Mouse (Mus musculus): ENCODE measurements at regions not wholly inside any gene's neighbourhood (a gene's known extent, or its start where the extent isn't known, plus 50 kb on each side); places are given as distances from the start of the nearest gene placed in this dataset.
"Not testable (repeated sequence)": the region's sequence is repeated elsewhere in the genome, so short reads cannot be mapped to it uniquely, and the experiment has no call there.

DNA sequence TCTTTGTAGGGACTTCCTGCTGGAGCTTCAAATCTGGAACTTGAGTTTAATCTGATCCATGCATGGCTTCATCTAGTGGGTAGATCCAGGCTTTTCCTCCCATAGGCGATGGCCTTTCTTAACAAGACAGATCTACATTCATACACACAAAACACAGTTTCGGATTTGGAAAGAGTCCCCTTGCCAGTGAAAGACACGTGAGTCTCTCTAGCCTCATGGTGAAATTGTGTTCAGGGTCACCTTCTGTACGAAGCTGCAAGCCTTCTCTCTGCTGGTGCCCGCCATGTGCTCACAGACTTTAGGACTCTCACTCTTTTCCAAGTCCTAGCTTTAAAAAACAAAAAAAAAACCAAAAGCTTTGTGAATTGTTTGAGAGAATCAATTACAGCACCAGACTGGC is 51.4 kb upstream of the Dlx2 start:
- no peak for DNase-seq (ENCODE audit: low spot score)

DNA sequence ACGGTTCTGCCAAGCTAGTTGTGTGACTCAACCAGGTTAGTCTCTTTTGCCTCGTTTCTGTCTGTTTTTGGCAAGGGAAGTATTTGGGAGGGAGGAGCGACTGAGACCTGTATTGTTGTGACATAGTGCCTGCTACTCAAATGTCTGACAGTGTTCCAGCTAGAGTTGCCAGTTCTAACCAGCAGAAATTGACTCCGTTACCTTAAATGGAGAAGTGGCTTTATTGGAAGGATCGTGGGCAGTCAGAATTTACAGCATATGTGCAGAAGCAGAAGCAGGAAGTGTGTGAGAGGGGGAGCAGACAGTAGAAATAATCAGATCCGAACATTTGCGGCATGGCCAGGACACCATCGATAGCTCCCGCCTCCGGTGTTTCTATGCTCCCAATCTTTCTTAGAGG is 51.8 kb upstream of the Dlx2 start:
- DNase-seq (ENCODE audit: low spot score), result no peak

DNA sequence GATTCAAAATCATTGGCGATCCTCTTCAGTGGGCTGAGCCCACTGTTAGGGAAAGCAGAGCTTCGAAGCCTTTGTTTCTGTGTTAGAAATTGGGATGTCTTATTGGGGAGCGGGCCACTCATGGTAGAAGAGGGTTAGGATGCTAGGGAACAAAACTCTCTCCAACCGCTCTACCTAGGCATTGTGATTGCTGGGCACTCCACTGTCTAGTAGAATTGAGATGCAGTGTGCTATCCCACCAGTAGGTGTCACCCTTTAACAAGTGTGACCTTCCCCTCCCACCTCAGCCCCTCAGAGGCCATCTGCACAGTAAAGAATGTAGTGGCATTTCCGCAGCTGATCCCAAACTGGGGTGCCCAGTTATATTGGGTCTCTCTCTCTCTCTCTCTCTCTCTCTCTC is 52.2 kb upstream of the Dlx2 start:
- DNase-seq (ENCODE audit: low spot score), result peak; percentile 27

DNA sequence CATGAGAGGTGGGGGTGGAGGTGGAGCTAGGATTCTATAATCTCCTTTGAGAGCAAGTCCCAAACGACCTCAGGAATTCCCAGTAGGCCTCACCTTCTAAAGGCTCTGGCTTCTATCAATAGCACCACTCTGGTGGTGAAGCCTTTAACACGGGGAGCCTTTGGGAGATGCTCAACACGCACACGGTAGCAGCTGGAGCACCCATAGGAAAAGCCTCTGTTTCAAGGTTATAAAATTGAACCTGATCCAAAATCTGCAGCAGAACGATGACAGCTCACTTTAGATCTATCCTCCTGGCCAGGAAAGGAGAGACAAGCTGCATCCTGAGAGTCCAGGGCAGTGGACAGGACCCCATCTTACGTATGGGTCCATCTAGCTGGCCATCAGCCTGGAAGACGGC is 53.7 kb upstream of the Dlx2 start:
- no peak for DNase-seq (ENCODE audit: low spot score)

DNA sequence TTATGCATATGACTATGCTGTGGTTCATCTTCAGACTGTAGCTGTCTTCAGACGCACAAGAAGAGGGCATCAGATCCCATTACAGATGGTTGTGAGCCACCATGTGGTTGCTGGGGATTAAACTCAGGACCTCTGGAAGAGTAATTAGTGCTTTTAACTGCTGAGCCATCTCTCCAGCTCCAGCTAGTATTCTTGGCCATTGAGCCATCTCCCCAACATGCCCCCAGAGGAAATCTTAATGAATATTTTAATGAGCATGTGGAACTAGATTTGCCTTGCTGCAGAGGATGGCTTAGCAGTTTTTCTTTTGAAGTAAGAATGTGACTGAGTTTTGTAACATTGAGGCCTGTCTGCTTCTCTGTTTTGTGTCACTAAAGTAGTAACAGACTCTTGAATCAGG is 54.4 kb upstream of the Dlx2 start:
- DNase-seq (ENCODE audit: low spot score), result no peak

DNA sequence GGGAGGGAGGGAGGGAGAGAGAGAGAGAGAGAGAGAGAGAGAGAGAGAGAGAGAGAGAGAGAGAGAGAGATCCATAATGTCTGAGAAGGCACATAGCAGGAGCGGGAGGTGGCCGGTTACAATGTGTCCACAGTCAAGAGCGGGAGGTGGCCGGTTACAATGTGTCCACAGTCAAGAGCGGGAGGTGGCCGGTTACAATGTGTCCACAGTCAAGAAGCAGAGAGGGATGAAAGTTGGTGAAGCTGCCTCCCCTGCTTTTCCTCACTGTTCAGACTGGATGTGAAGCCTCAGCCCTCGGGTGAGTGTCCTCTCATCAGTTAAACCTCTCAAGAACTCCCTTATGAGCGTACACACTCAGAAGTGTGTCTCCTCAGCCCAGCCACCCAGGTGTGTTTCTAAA is 57.2 kb upstream of the Dlx2 start:
- DNase-seq (ENCODE audit: low spot score), result not testable (repeated sequence)

DNA sequence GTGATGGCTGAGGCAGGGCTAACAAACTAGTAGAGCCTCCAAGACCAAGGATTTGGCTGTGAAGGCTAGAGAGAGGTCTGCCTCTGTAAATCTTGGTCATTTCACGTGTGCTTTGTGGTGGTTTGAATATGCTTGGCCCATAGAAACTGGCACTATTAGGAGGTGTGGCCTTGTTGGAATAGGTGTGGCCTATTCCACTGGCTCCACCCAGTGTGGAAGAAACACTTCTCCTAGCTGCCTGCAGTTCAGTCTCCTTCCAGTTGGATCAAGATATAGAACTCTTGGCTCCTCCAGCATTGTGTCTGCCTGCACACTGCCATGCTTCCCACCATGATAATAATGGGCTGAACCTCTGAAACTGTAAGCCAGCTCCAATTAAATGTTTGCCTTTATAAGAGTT is 59.1 kb upstream of the Dlx2 start:
- DNase-seq (ENCODE audit: low spot score), result no peak

DNA sequence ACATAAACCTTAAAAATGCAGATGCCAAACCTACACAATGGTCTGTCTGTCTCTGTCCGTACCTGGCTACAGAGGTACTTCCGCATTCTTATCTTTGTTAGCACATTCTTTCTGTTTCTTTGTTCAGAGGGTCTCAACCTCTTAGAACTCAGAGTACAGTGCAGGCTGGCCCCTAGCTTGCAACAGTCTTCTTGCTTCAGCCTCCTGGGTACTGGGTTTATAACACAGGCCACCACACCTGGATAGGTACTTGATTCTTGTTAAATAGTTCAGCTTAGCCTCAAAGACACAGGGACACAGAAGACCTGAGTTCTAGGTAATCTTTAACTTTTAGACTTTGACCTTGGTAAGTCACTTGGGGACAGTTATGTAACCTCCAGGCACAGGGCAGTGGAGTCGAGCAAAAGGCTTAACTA is 60.5 kb upstream of the Dlx2 start:
- no peak for DNase-seq (ENCODE audit: low spot score)

DNA sequence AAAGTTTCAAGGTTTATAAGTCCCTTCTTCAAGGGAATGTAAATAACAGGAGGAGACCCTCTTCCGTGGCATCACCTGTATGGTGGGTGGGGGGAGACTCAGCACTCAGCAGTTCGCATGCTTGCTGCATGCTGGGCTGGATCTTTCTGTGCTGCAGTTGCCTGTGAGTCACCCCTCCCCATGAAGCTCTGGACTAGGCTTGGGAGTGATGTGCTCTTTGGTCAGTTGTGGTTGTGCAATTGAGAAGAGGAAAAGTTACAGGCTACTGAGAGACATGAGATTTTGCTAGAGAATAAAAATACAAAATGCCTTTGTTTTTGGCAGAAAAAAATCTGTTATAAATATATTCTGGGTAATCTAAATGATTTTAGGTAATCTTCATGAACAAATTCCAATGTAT is 66.7 kb upstream of the Dlx2 start:
- DNase-seq (ENCODE audit: low spot score), result no peak

DNA sequence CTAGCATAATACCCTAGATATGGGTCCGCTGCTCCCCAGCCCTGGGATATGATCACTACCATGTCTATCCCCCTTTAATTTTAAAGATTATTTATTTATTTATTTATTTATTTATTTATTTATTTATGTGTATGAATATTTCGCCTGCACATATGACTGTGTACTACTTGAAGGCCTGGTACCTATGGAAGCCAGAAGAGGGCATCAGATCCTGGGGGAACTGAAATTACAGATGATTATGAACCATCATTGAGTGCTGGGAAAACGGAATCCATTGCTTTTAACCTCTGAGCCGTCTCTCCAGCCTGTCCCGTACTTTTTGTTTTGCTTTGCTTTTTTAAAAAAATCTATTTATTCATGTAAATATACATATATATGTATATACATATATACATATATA is 70.0 kb upstream of the Dlx2 start:
- DNase-seq (ENCODE audit: low spot score), result no peak

DNA sequence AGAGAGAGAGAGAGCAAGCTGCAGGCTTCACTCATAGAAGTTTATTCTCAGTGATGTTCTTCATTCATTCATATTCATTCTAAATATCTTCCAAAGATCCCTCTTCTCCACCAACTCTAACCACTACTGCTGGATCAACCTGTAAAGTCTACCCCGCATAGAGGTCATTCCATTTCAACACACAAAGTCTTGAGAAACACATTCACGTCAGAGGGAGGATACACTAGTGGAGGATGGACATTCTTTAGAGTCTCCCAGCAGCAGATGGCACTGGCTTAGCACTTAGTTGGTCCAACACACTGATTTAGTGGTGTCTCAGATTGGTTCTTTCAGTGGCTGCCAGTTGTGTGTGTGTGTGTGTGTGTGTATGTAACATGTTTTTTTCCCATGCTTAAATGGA is 74.9 kb upstream of the Dlx2 start:
- no peak for DNase-seq (ENCODE audit: low spot score)

DNA sequence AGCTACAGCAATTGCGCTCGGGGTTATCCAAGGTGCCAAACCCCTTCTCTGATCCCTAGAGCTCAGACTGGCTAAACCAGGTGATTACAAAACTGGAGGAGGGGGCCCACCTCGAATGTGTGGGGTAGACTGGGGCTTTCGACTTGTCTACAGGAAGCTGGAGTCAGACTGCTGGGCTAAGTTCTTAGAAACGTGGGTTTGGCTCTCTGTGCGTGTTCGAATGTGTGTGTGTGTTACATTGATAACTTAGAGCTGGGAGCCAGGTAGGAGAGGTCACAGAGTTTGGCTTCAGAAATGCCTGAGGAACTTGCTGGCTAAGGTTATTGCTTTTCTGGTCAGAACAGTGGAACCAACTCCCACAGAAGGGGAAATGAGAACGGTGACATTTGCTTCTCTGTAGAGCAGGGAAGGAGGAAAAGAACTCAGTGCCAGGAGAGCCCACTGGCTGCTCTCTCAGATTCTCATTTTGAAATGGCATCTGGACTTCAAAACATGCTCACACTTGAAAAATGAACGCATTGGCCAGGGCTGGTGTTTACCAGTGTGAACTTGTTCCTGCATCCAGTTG is 76.1 kb upstream of the Dlx2 start:
- no peak for DNase-seq (ENCODE audit: low spot score)

DNA sequence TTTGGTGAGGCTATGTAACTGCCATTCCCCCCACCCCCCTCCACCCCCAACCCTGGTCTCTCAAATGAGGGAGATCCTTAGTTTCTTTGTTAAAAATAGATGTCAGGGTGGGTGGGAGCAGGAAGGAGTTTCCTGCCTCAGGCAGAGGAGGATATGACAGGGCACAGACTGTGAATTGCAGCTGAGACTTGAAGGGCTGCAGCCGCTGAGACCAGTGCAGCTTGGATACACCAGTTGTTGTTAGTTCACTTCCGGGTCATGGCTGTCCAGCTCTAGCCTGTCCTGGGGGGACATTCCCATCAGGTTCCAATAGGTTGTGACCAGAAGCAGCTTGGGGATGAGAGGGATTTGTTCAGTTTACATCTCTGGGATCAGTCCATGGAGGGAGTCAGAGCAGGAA is 76.6 kb upstream of the Dlx2 start:
- no peak for DNase-seq (ENCODE audit: low spot score)

DNA sequence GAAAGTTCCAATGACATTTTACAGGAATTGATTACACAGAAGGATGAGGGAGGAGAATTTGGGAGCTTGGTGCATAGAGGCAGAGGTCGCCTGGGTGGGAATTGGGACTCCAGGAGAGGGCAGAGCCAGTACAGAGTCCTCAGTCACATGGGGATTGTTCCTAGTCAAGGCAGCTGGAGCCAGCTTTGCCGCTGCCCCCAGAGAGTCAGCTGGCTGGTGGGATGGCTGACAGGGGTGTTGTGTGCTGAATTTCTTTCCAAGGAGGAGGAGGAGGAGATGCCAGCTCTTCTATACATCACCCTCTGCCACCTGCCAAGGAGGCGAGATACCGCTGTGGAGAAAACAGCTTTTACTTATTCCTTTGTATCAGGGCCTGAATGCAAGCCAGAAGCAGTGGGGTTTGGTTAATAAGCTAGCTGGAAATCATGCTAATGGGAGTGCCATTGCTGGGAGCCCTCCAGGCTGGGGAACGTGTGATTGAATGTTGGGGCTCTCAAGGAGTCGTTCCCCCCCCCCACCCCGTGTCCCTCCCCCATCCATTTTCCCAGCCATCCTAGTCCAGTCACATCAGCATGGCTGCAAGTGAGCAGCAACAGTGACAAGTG is 78.8 kb upstream of the Dlx2 start:
- DNase-seq (ENCODE audit: low spot score), result no peak

DNA sequence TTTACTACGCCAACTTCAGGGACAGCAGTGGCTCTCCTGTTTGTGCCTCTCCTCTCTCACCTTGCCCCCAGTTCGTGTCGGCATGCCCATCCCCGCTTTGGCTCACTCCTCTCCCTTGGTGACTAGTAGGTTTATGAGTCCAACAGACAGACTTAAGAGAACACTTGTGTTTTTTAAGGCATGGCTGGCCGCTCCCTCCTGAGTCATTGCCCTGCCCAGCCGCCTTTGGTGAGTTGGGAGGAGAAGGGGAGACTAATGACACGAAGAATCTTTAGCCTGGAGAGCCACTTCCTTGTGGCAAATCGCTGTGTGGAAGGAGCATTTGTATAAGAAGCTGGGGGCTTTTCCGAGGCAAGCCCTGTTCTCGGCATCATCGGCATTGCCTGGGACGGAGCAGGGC is 79.8 kb upstream of the Dlx2 start:
- no peak for DNase-seq (ENCODE audit: low spot score)

DNA sequence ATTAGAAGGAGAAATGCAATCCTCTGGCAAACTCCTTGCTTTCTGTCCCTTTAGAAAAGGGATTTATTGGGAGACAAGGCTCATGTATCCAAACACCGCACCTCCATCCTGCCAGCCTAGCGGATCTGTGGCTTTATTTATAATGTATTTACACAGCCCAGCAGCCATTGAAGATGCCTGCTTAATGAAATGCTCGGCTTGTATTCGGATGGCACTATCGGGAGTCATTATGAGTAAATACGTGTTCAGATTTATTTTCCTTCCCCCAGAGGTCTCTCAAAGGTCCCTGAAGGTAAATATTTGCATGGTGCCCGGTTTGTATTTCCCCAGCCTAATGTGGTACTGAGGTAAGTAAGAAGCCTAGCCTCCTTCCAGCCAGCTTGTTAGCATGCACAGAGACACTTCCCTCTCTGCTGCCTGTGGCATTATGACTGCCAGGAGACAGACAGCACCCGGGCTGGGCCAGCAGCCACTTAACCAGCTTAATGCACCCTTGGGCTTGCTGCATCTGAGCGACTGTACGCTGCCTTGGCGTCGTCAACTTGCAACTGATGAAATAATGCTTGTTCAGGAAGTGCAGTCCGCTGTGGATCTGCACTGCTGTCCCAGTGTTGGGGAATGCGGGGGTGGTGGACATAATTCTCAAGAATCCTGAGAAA is 80.7 kb upstream of the Dlx2 start:
- DNase-seq (ENCODE audit: low spot score), result no peak

DNA sequence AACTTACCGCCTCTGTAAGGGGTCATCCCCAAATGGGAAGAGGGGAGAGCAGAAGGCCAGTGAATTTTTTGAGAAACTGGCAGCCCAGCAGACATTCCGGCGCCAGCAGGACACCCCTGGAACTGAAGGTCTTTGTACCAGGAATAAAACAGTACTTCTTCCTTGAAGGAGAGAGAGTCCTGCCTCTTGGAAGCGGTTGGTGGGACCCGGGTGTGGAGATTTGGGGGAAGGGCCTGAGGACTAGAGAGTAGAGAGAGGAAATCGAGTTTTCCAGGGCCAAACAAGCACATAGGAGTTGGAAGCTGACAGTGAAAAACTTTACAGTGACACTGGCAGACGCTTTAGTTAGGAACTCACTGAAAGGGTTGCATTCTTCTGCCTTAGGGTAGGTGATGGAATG is 82.3 kb upstream of the Dlx2 start:
- no peak for DNase-seq (ENCODE audit: low spot score)

DNA sequence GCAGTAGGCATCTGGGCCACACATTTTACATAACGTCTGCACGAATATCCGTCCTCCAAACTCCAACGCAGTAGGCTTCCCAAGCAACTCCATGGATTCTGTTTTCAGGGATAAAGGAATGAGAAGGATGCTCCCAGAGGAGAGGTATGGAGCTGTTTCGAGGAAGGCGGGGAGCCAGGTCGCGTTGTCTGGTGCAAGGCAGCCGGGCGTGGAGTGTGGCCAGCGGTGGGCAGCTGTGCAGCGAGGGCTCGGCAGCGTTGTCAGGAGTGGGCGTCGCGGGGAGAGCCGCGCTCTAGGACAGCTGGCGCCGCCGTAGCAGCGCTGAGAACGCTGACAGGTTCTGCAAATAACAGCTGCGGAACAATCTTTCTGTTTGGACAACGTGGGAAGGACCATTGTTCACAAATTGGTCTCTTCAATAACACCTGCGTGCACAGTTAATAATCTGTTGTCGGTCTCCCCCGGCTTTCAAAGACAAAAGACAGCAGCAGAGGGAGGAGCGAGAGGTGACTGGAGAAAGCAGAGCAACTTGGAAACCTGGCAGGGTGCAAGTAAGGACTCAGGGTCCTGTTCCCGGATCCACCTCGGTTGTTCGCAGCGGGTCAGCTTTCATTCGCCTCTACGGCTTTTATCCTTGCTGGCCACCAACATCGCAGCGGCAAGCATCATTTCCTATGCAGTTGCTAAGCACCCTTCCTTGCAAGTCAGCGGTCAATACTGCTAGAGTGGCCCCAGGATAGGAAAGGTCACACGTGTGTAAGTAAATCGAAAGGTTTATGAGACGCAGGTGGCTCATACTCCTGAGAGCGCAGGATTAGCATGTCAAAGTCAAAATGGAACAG is 83.0 kb upstream of the Dlx2 start:
- DNase-seq (ENCODE audit: low spot score), result no peak

DNA sequence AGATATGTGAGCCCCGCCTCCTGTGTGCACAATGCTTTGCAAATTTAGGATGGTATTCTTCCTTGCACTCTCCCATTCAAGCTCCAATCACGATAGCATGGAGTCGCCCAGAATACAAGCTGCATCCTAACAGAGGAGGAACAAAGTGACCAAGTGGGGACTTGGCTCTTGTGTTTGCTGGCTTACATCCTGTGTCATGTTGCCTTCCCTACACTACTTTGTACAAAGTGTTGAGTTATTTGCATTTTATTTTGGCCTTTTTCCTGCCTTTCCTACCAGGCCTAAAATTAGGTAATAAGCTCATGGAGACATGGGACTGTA is 83.5 kb upstream of the Dlx2 start:
- DNase-seq (ENCODE audit: low spot score), result no peak

DNA sequence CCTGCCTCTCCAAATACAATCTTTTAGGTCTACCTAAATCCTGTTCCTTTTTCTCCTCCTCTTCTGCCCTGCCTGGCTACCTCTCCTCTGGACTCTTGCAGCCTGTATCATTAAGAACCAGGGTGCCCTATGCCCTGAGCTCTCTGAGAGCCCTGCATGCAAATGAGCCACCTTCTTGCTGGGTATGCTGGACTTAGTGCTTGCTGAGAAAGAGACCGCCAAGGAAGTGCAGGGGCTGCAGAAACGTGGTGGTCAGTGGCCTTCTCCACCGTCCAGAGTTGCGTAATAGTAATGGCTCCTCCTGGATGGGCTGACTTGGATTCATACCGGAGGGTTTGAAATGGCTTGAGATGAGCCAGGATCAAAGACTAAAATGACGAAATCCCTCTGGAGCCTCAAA is 86.9 kb upstream of the Dlx2 start:
- DNase-seq (ENCODE audit: low spot score), result no peak

DNA sequence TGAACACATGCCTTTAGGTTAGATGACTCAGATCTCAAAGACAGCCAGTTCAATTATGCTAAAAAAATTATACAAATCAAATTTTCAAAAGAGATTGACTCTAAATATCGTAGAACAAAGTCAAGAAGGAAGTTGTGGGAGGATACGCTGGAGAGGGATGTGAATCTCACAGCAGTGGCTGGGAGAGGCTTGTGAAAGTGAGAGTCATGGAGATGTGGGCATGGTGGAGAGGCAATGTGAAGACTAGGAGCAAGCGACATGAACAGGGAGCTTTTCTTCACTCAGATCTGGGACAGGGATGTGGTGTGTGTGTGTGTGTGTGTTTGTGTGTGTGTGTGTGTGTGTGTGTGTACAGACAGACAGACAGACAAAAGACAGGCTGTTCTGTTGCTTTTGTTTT is 87.9 kb upstream of the Dlx2 start:
- DNase-seq (ENCODE audit: low spot score), result no peak

DNA sequence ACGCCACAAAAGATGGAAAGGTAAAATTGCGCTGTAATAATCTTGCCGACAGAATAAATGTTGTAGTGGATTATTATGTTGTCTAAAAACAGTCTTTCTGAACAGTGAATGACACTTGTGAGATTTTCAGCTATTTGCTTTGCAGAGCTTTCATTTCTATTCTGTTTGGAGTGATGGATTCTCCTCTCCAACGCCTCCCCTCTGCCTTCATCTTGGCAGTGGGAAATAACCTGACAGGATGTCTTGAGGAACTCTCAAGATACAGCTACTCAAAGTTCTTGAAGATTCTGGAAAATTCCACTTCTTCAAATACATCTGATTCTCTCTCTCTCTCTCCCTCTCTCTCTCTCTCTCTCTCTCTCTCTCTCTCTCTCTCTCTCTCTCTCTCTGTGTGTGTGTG is 89.6 kb upstream of the Dlx2 start:
- no peak for DNase-seq (ENCODE audit: low spot score)

DNA sequence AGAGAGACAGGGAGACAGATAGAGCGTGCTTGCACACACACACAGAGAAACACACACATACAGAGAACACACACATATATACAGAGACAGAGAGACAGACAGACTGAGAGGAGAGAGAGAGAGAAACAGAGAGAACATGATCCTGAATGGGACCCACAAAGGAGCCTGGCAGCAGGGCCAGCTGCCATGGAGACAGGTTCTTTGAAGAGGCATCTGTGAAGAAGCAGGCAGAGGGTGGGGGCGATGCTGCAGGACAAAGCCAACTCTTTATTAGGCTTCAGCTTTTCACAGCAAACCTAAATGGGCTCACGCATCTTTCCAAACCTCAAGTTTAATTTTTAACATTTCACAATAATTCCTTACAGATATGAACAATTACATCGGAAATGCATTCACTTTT is 90.0 kb upstream of the Dlx2 start:
- DNase-seq (ENCODE audit: low spot score), result no peak
